In the genomic region with DNA sequence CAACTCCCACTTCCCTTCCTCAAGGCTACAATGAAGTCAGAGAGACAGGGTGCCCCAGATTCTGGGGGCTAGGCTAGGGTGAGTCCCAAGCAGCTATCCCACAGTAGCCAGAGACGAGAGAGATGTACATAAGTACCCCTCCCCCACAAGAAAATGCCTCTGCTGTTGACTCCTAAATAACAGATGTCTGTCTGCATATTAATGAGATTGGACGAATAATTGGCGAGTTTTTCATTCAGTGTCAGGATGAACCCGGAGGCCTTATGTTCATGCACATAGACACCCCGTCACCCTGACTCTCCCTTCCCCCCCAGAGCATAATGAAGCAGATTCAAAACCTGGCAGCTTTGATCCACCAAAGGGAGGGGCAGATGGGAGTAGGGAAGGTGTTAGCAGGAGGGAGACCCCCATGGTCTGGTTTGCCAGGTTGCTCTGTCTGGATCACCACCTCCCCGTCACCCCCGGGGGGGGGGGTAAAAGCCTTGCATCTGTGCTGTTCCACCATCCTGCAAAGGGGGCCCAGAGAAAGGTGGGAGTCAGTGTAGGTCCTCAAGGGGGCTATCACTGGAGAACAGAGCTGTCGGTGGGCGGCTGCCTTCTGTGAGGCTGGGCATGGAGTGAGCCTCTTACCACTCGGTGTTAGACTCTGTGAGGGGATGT, we compare ENCODE assay signal across 11 mouse cellular contexts. TPM values are rescaled to one million over a fixed set of nuclear protein-coding genes. Genes with fewer than 3 reads are reported as not detected.
DNase-seq lines count a peak whose midpoint lies in the region; ATAC-seq and TF ChIP-seq lines count a peak whose summit lies in the region.
"Had no signal": no experiment of that assay in that cellular context is flagged by ENCODE, and none has a peak within 500 bp of the region (broad histone marks: within the 10 kb centered on the region; RNA-seq: fewer than 3 reads in every experiment).

No protein-coding gene starts in this region.

- no peaks in the 10 kb centered on the region for H3K9me3 ChIP-seq in E14TG2a.4 (ENCODE audit: low read length)
- H3K9me3 ChIP-seq in hindbrain, embryonic 11.5 days (ENCODE audit: control insufficient read depth, low read length): no peaks in the 10 kb centered on the region
- no peaks in the 10 kb centered on the region for H3K9me3 ChIP-seq in midbrain, embryonic 15.5 days
- H3K9me3 ChIP-seq in liver, postnatal 0 days (ENCODE audit: low read length): no peaks in the 10 kb centered on the region
- H3K9me3 ChIP-seq: embryonic facial prominence, embryonic 12.5 days had no signal

- TF ChIP-seq POLR2A in brain, embryonic 14.5 days (IDR thresholded peaks at IDR 0.05; ENCODE audit: borderline replicate concordance, extremely low read depth, insufficient read depth, insufficient read length, poor library complexity, severe bottlenecking): no peak

- peaks cover 48% of the 10 kb centered on the region for H3K4me1 ChIP-seq in E14TG2a.4 (replicated peaks; ENCODE audit: low read depth, low read length)
- H3K4me1 ChIP-seq in hindbrain, embryonic 11.5 days (replicated peaks; ENCODE audit: control insufficient read depth, insufficient read depth, low read length): peaks cover 11% of the 10 kb centered on the region
- peaks cover 22% of the 10 kb centered on the region for H3K4me1 ChIP-seq in midbrain, embryonic 15.5 days
- H3K4me1 ChIP-seq in liver, postnatal 0 days (ENCODE audit: insufficient read depth): peaks cover 9% of the 10 kb centered on the region

- peak overlapping the region; percentile 98 for H3K27ac ChIP-seq in hindbrain, embryonic 11.5 days (ENCODE audit: low read depth, low read length)
- peak overlapping the region; percentile 82 for H3K27ac ChIP-seq in midbrain, embryonic 15.5 days
- no peak overlapping the region for H3K27ac ChIP-seq in liver, postnatal 0 days (ENCODE audit: low read depth)
- H3K27ac ChIP-seq: embryonic facial prominence, embryonic 12.5 days had no signal

- peaks cover 18% of the 10 kb centered on the region for H3K27me3 ChIP-seq in E14TG2a.4 (ENCODE audit: insufficient read depth, low read length)
- H3K27me3 ChIP-seq in hindbrain, embryonic 11.5 days (ENCODE audit: control insufficient read depth, insufficient read depth, low read length): no peaks in the 10 kb centered on the region
- no peaks in the 10 kb centered on the region for H3K27me3 ChIP-seq in midbrain, embryonic 15.5 days (replicated peaks)
- no peaks in the 10 kb centered on the region for H3K27me3 ChIP-seq in liver, postnatal 0 days (ENCODE audit: insufficient read depth, low read length)

- peak overlapping the region; percentile 47; the same call in 1 of the 2 replicates for H3K9ac ChIP-seq in hindbrain, embryonic 11.5 days (ENCODE audit: low read depth, low read length)
- H3K9ac ChIP-seq in midbrain, embryonic 15.5 days: no peak overlapping the region
- no peak overlapping the region for H3K9ac ChIP-seq in liver, postnatal 0 days (replicated peaks)
- H3K9ac ChIP-seq: embryonic facial prominence, embryonic 12.5 days had no signal

- 0 out of 2 replicates have a peak overlapping the region, but pooled peaks have one; percentile 17 for H3K4me3 ChIP-seq in E14TG2a.4 (replicated peaks; ENCODE audit: low read length)
- no peak overlapping the region for H3K4me3 ChIP-seq in hindbrain, embryonic 11.5 days (ENCODE audit: low read depth, low read length)
- no peak overlapping the region for H3K4me3 ChIP-seq in midbrain, embryonic 15.5 days
- H3K4me3 ChIP-seq in liver, postnatal 0 days (ENCODE audit: low read depth, low read length): no peak overlapping the region
- H3K4me3 ChIP-seq: embryonic facial prominence, embryonic 12.5 days had no signal

- no peak for TF ChIP-seq EP300 in liver, postnatal 0 days (IDR thresholded peaks at IDR 0.05; ENCODE audit: low read depth)

- DNase-seq in brain, embryonic 14.5 days (ENCODE audit: low read depth): peak; percentile 96
- DNase-seq in hindbrain, embryonic 11.5 days (ENCODE audit: low spot score): peak; percentile 82
- no peak for DNase-seq in right cerebral cortex, postnatal 4 days
- DNase-seq in gastrocnemius, postnatal 25 days: no peak
- no peak for DNase-seq in liver, postnatal 0 days
- DNase-seq: kidney, postnatal 36 days; right cerebral cortex, postnatal 25 days had no signal

- H3K4me2 ChIP-seq in hindbrain, embryonic 11.5 days (replicated peaks; ENCODE audit: low read depth, low read length): peak overlapping the region; percentile 29
- no peak overlapping the region for H3K4me2 ChIP-seq in midbrain, embryonic 15.5 days
- H3K4me2 ChIP-seq in liver, postnatal 0 days (ENCODE audit: low read depth, low read length): no peak overlapping the region
- H3K4me2 ChIP-seq: embryonic facial prominence, embryonic 12.5 days had no signal

- ATAC-seq in hindbrain, embryonic 11.5 days (ENCODE audit: low FRiP score): peak; percentile 87
- ATAC-seq in midbrain, embryonic 15.5 days (replicated peaks): peak; percentile 76
- no peak for ATAC-seq in liver, postnatal 0 days
- ATAC-seq: activated CD4-positive, CD25-positive, alpha-beta regulatory T cell, adult 4 months had no signal

- no peaks in the 10 kb centered on the region for H3K36me3 ChIP-seq in E14TG2a.4 (ENCODE audit: insufficient read depth, low read length)
- no peaks in the 10 kb centered on the region for H3K36me3 ChIP-seq in hindbrain, embryonic 11.5 days (ENCODE audit: control insufficient read depth, insufficient read depth, low read length)
- H3K36me3 ChIP-seq in midbrain, embryonic 15.5 days (replicated peaks): no peaks in the 10 kb centered on the region
- no peaks in the 10 kb centered on the region for H3K36me3 ChIP-seq in liver, postnatal 0 days (replicated peaks; ENCODE audit: insufficient read depth, low read length)
- H3K36me3 ChIP-seq: embryonic facial prominence, embryonic 12.5 days had no signal

- 20% methylated on average over 10 of the region's 10 CpGs for WGBS in hindbrain, embryonic 11.5 days
- WGBS in midbrain, embryonic 15.5 days: 18% methylated on average over 10 of the region's 10 CpGs
- WGBS in liver, postnatal 0 days (ENCODE audit: insufficient replicate concordance): 75% methylated on average over 10 of the region's 10 CpGs

- no peak for TF ChIP-seq CTCF in E14TG2a.4 (conservative IDR thresholded peaks at IDR 0.05; ENCODE audit: low read length)
- no peak for TF ChIP-seq CTCF in brain, embryonic 14.5 days (IDR thresholded peaks at IDR 0.05; ENCODE audit: borderline replicate concordance, extremely low read depth, insufficient read depth, insufficient read length)
- no peak for TF ChIP-seq CTCF in liver, postnatal 0 days (IDR thresholded peaks at IDR 0.05; ENCODE audit: low read depth)

RNA-seq across cellular contexts. Expression of gene Vat1, which starts 11.7 kb away (rescaled TPM):
- 169 and 204 TPM in 2 replicates for polyA plus RNA-seq in brain, embryonic 14.5 days (2012; rRNA removed)
- 74.5 and 89.4 TPM in 2 replicates for polyA plus RNA-seq in hindbrain, embryonic 11.5 days (2014; fragmentation: Nextera tagmentation; extraction: Ambion mirVana)
- polyA plus RNA-seq in midbrain, embryonic 15.5 days (2015; fragmentation: Nextera tagmentation; extraction: Ambion mirVana): 128 and 133 TPM in 2 replicates
- 10 to 100 TPM; 13.1 to 19.3 TPM for total RNA-seq in gastrocnemius, postnatal 25 days (2021)
- polyA plus RNA-seq in liver, postnatal 0 days (2015; fragmentation: Nextera tagmentation; extraction: Ambion mirVana): 8.3 and 8.4 TPM in 2 replicates

RNA-seq across cellular contexts. Expression of gene Rnd2, which starts 12.9 kb away (rescaled TPM):
- polyA plus RNA-seq in brain, embryonic 14.5 days (2012; rRNA removed): 139 and 205 TPM in 2 replicates
- polyA plus RNA-seq in hindbrain, embryonic 11.5 days (2014; fragmentation: Nextera tagmentation; extraction: Ambion mirVana): 88.0 and 127 TPM in 2 replicates
- polyA plus RNA-seq in midbrain, embryonic 15.5 days (2015; fragmentation: Nextera tagmentation; extraction: Ambion mirVana): 68.3 and 77.4 TPM in 2 replicates
- 1 to 10 TPM; 2.9 to 3.6 TPM for total RNA-seq in gastrocnemius, postnatal 25 days (2021)
- polyA plus RNA-seq in liver, postnatal 0 days (2015; fragmentation: Nextera tagmentation; extraction: Ambion mirVana): 1.9 and 2.0 TPM in 2 replicates

RNA-seq across cellular contexts. Expression of gene Ifi35, which starts 29.5 kb away (rescaled TPM):
- polyA plus RNA-seq in brain, embryonic 14.5 days (2012; rRNA removed): 2.6 and 3.2 TPM in 2 replicates
- 4.5 and 5.0 TPM in 2 replicates for polyA plus RNA-seq in hindbrain, embryonic 11.5 days (2014; fragmentation: Nextera tagmentation; extraction: Ambion mirVana)
- polyA plus RNA-seq in midbrain, embryonic 15.5 days (2015; fragmentation: Nextera tagmentation; extraction: Ambion mirVana): 3.9 and 4.0 TPM in 2 replicates
- 10 to 100 TPM in 1 of 2 experiments, 1 to 10 TPM in 1; 8.5 to 10.8 TPM for total RNA-seq in gastrocnemius, postnatal 25 days (2021)
- polyA plus RNA-seq in liver, postnatal 0 days (2015; fragmentation: Nextera tagmentation; extraction: Ambion mirVana): 27.2 and 28.2 TPM in 2 replicates

RNA-seq across cellular contexts. Expression of gene Rpl27, which starts 35.6 kb away (rescaled TPM):
- 836 and 1,059 TPM in 2 replicates for polyA plus RNA-seq in brain, embryonic 14.5 days (2012; rRNA removed)
- polyA plus RNA-seq in hindbrain, embryonic 11.5 days (2014; fragmentation: Nextera tagmentation; extraction: Ambion mirVana): 387 and 395 TPM in 2 replicates
- polyA plus RNA-seq in midbrain, embryonic 15.5 days (2015; fragmentation: Nextera tagmentation; extraction: Ambion mirVana): 197 and 212 TPM in 2 replicates
- 10 to 100 TPM; 40.6 to 42.5 TPM for total RNA-seq in gastrocnemius, postnatal 25 days (2021)
- 205 and 213 TPM in 2 replicates for polyA plus RNA-seq in liver, postnatal 0 days (2015; fragmentation: Nextera tagmentation; extraction: Ambion mirVana)

RNA-seq across cellular contexts. Expression of gene Ptges3l, which starts 52.5 kb away (rescaled TPM):
- polyA plus RNA-seq in brain, embryonic 14.5 days (2012; rRNA removed): 1.9 and 2.6 TPM in 2 replicates
- 3.1 and 3.5 TPM in 2 replicates for polyA plus RNA-seq in hindbrain, embryonic 11.5 days (2014; fragmentation: Nextera tagmentation; extraction: Ambion mirVana)
- polyA plus RNA-seq in midbrain, embryonic 15.5 days (2015; fragmentation: Nextera tagmentation; extraction: Ambion mirVana): 1.7 and 2.0 TPM in 2 replicates
- 100 to 1,000 TPM; 106 to 110 TPM for total RNA-seq in gastrocnemius, postnatal 25 days (2021)
- 0.65 and 1.0 TPM in 2 replicates for polyA plus RNA-seq in liver, postnatal 0 days (2015; fragmentation: Nextera tagmentation; extraction: Ambion mirVana)

Comparison
In these comparisons a context has a peak if more than half of its experiments do, and no peak if none do; other contexts are left out.
1. DNase-seq: peak in brain, embryonic 14.5 days (single experiment) and hindbrain, embryonic 11.5 days (single experiment); none in right cerebral cortex, postnatal 4 days (single experiment), gastrocnemius, postnatal 25 days (single experiment) and liver, postnatal 0 days (single experiment).
2. RNA of gene Rnd2, which starts 12.9 kb away (polyA plus RNA-seq): 139 to 205 TPM in brain, embryonic 14.5 days, 88.0 to 127 TPM in hindbrain, embryonic 11.5 days and 68.3 to 77.4 TPM in midbrain, embryonic 15.5 days; 1.9 to 2.0 TPM in liver, postnatal 0 days; every median in the first group is over 10 times any median in the second.